Mouse (Mus musculus) lung, adult 2 months (tissue): ENCODE measurements around the gene Ripk1.

Experiments used
- CTCF ChIP-seq: fragments of 200-500 bp; IDR thresholded peaks from 2 replicates; pipeline ENCODE4 v1.5.1; 2011; ENCODE audit warnings: mild to moderate bottlenecking, low read length, control low read depth; ENCODE audit not compliant: insufficient read depth
- POLR2A ChIP-seq: fragments of 200-500 bp; IDR thresholded peaks from 2 replicates; pipeline ENCODE4 v1.6.1; 2011; ENCODE audit warnings: low read depth, mild to moderate bottlenecking, control low read depth, low read length, borderline replicate concordance; ENCODE audit errors: extremely low read depth

DNA sequence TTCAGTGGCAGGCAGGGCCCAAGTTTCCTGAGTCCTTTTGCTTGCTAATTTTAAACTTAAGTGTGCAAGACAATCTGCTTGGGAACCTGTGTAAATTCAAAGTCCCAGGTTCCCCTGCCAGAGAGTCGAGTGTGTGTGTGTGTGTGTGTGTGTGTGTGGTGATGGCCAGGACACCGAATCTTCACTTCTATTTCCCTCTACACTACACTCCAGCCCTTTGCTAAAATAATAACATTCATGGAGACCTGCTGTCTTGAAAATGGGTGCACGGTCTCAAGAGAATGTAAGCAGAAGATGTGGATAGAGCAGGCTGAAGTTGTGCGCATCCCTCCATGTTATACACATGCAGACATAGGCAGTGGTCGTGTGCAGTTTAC is 35.9 kb downstream of the Ripk1 start:
- TF ChIP-seq CTCF: no peak
- TF ChIP-seq POLR2A: no peak
